Mouse (Mus musculus) liver, postnatal 0 days (tissue): ENCODE measurements around the gene Git2. TPM values are rescaled to one million over a fixed set of nuclear protein-coding genes. Genes with fewer than 3 reads are reported as not detected.

ENCODE experiments used
- ATAC-seq: fragments of 200-750 bp; cut with Nextera tagmentation; 2 replicates; pipeline ENCODE4 v1.8.0; 2017; ENCODE audit warnings: mild to moderate bottlenecking, moderate library complexity
- DNase-seq: peaks from one replicate; pipeline ENCODE4 v3.0.0-alpha.2; 2016
- H3K27ac ChIP-seq: fragments of 300-500 bp; sonication (generic); 2 replicates; pipeline ENCODE4 v1.5.1; 2014; ENCODE audit warnings: antibody characterized with exemption, moderate library complexity, mild to moderate bottlenecking, low read depth
- H3K27me3 ChIP-seq: fragments of 300-500 bp; sonication (generic); 2 replicates; pipeline ENCODE4 v1.6.1; 2014; ENCODE audit warnings: low read length, control low read depth, mixed read lengths; ENCODE audit not compliant: insufficient read depth
- H3K36me3 ChIP-seq: fragments of 300-500 bp; sonication (generic); replicated peaks from 2 replicates; pipeline ENCODE4 v1.6.1; 2014; ENCODE audit warnings: mild to moderate bottlenecking, control low read depth, low read length, moderate library complexity, mixed read lengths; ENCODE audit not compliant: insufficient read depth
- H3K4me1 ChIP-seq: fragments of 300-500 bp; sonication (generic); 2 replicates; pipeline ENCODE4 v1.6.1; 2014; ENCODE audit warnings: antibody characterized with exemption, mild to moderate bottlenecking, control low read depth; ENCODE audit not compliant: insufficient read depth
- H3K4me2 ChIP-seq: fragments of 300-500 bp; sonication (generic); 2 replicates; pipeline ENCODE4 v1.6.1; 2014; ENCODE audit warnings: low read depth, mild to moderate bottlenecking, low read length, moderate library complexity, mixed read lengths
- H3K4me3 ChIP-seq: fragments of 300-500 bp; sonication (generic); 2 replicates; pipeline ENCODE4 v1.5.1; 2014; ENCODE audit warnings: low read depth, low read length
- H3K9ac ChIP-seq: fragments of 300-500 bp; sonication (generic); replicated peaks from 2 replicates; pipeline ENCODE4 v1.6.1; 2014; ENCODE audit warnings: mild to moderate bottlenecking, moderate library complexity
- H3K9me3 ChIP-seq: fragments of 300-500 bp; sonication (generic); 2 replicates; pipeline ENCODE4 v1.6.1; 2016; ENCODE audit warnings: mild to moderate bottlenecking, control low read depth, low read length, mixed read lengths
- CTCF ChIP-seq: sonication (generic); IDR thresholded peaks from 2 replicates; pipeline ENCODE4 v1.5.1; 2016; ENCODE audit warnings: antibody characterized with exemption, low read depth
- EP300 ChIP-seq: IDR thresholded peaks from 2 replicates; pipeline ENCODE4 v1.6.1; 2016; ENCODE audit warnings: antibody characterized with exemption, low read depth, mild to moderate bottlenecking
- WGBS: fragments of 180-500 bp; shearing (Covaris S2); extraction: QIAGEN DNeasy Blood & Tissue Kit; methylation state at CpG from one replicate; pipeline ENCODE4 v1.1.7; 2014; ENCODE audit not compliant: insufficient replicate concordance; 5-methylcytosine and 5-hydroxymethylcytosine counted together
- polyA plus RNA-seq: library from polyadenylated mRNA; unstranded; fragments of >200 nt; fragmentation: Nextera tagmentation; extraction: Ambion mirVana; gene quantifications from 2 replicates; pipeline ENCODE4 v1.2.1, GENCODE M21; 2015

The Git2 gene
- polyA plus RNA-seq, 1 experiment from 2014 or later = 11.1 TPM

DNA sequence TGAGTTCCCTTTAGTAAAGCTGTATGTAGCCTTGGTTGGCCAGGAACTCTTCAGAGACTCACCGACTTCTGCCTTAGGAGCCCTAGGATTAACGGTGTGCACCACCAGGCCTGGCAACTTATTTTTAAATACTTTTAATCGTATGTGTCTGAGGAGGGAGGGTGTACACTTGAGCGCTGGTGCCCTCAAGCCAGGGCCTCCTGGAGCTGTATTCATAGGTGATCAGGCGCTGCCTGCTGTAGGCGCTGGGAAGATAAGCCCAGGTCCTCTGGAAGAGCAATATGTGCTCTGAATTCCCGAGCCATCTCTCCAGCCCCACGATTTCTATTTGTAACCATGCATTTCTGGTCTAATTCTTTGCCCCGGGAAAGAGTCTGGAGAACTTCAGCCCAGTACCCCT is 31.7 kb upstream of the Git2 start:
- Histone ChIP-seq H3K9me3 (no peaks in the 10 kb centered on the region), H3K27me3 (no peaks in the 10 kb centered on the region), H3K27ac (peak overlapping the region; percentile 82), H3K9ac (peak overlapping the region; percentile 22; the same call in 1 of the 2 replicates), H3K4me1 (peaks cover 16% of the 10 kb centered on the region), H3K4me3 (no peak overlapping the region), H3K4me2 (peak overlapping the region; percentile 41), H3K36me3 (peaks cover 41% of the 10 kb centered on the region)
- ATAC-seq (peak; percentile 52), DNase-seq (no peak)
- WGBS = 35% methylated on average over 9 of the region's 9 CpGs
- TF ChIP-seq EP300 = no peak
- TF ChIP-seq CTCF = no peak

DNA sequence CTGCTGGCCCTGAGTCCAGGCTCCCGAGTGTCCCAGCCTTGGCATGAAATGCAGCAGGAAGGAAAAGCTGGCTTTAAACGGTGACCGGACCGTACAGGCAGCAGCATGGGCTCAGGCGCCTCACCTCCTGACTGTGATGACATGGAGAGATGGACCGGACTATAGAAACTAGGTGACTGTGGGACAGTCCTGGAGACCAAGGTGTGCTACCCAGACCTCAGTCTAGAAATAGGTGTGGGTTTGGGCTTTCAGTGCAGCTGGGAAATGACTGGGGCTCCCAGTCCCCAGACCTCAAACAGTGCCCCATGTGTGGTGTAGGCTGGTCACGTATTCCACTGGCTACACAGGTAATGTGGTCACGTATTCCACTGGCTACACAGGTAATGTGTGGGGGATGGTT is 31.3 kb upstream of the Git2 start:
- peak overlapping the region; percentile 41 for H3K4me2 ChIP-seq
- no peak for ATAC-seq

DNA sequence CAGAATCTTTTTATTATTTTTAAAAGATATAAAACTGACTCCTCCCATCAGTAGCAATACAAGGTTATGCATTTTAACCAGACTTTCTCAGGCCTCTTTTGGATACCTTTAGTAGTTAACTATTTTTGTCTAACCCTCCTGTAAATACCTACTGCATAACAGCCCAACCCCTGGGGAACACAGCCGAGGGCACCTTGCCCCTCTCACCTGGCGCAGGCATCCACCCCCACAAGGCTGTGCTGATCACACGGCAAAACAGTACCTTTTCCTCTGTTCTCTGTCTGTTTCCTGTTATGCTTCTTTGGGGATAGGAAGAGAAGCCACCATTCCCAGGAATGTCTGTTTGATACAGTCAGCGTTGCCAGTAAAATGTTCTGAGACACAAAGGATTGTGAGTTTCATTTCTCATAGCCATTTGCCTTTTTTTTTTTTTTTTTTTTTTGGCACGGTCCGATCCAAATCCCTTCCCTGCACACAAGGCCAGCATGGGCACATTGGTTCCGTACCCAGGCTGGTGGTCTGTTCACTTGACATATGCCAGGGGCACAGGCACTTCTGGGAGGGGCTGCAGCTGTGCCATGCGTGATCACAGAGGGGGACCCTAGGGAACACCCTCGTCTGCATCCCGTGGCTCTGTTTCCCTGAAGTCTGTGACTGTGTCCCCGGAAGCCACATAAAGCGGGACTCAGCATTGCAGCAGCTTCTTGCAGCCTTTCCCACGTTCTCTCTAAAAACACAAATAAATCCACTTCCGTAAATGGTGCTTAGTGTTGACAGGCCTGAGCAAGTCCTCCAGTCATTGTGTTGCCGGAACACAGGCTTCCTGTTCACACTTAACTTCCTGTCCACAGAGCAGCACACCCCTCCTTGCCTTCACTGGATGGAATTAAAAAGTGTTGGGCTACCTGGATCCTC is 30.4 kb upstream of the Git2 start:
- TF ChIP-seq EP300 = no peak
- Histone ChIP-seq H3K9ac (no peak overlapping the region; the same call in 1 of the 2 replicates), H3K4me3 (no peak overlapping the region), H3K9me3 (no peaks in the 10 kb centered on the region), H3K36me3 (peaks cover 48% of the 10 kb centered on the region), H3K27ac (peak overlapping the region; percentile 82), H3K27me3 (no peaks in the 10 kb centered on the region), H3K4me1 (peaks cover 16% of the 10 kb centered on the region), H3K4me2 (peak overlapping the region; percentile 41)
- ATAC-seq = peak; percentile 40
- WGBS = 41% methylated on average over 15 of the region's 15 CpGs
- DNase-seq = no peak

More for the DNA sequence above, 31.3 kb upstream of the Git2 start:
- DNase-seq = no peak
- Histone ChIP-seq H3K36me3 (peaks cover 45% of the 10 kb centered on the region), H3K4me1 (peaks cover 16% of the 10 kb centered on the region), H3K9me3 (no peaks in the 10 kb centered on the region), H3K27me3 (no peaks in the 10 kb centered on the region), H3K4me3 (peak overlapping the region; percentile 17; the same call in 1 of the 2 replicates), H3K27ac (peak overlapping the region; percentile 82), H3K9ac (peak overlapping the region; percentile 22; the same call in 1 of the 2 replicates)
- WGBS = 51% methylated on average over 8 of the region's 8 CpGs
- TF ChIP-seq CTCF (no peak), EP300 (no peak)

DNA sequence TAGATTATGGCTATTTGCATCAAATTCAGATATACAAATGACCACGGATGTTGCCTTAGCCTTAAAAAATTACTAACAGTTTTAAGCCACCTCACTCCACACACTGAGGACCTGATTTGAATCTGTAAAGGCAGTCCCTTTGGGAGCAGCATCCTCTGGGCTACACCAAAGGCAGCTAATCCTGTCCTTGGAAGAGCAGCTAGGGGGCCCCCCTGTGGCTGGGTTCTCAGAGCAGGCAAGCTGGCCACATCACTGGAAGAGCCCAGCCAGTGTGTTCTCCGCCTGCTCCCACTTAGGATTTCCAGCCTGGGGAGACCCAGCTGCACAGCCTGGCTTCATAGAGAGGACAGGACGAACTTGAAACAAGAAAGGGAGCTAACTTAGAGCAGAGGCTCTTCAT is 29.6 kb upstream of the Git2 start:
- peak; percentile 62 for TF ChIP-seq CTCF
- no peak for TF ChIP-seq EP300
- peak overlapping the region; percentile 44; the same call in 1 of the 2 replicates for H3K27ac ChIP-seq
- ATAC-seq = no peak
- DNase-seq = peak; percentile 50
- WGBS = 63% methylated on average over 3 of the region's 3 CpGs
- H3K4me1 ChIP-seq = peaks cover 16% of the 10 kb centered on the region
- H3K36me3 ChIP-seq = peaks cover 52% of the 10 kb centered on the region
- no peaks in the 10 kb centered on the region for H3K27me3 ChIP-seq
- no peak overlapping the region for H3K4me3 ChIP-seq
- no peak overlapping the region for H3K4me2 ChIP-seq
- H3K9ac ChIP-seq = no peak overlapping the region
- no peaks in the 10 kb centered on the region for H3K9me3 ChIP-seq

DNA sequence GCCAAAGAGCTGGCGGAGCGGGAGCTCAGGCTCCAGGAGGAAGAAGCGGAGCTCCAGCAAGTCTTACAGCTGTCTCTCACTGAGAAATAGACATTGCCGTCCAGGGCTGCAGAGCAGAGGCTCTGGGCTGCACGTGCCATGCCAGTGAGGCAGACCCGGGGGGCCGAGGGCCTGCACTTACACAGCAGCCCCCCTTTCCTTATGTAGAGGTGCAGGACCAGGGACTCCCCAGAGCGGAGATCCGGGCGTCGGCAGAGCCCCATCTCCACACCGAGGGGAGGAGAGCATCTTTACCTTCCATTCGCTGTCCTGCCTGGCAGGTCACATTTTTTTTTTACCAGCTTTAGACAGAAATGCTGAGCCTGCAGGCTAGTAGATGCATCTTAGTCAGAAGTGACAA is 29.0 kb upstream of the Git2 start:
- WGBS = 89% methylated on average over 13 of the region's 13 CpGs
- peaks cover 16% of the 10 kb centered on the region for H3K4me1 ChIP-seq
- H3K36me3 ChIP-seq = peaks cover 56% of the 10 kb centered on the region
- no peak for ATAC-seq
- no peak overlapping the region for H3K4me3 ChIP-seq
- no peak overlapping the region for H3K9ac ChIP-seq
- TF ChIP-seq EP300 = no peak
- TF ChIP-seq CTCF = no peak
- no peak for DNase-seq
- no peak overlapping the region for H3K4me2 ChIP-seq
- H3K27ac ChIP-seq = no peak overlapping the region
- no peaks in the 10 kb centered on the region for H3K9me3 ChIP-seq
- no peaks in the 10 kb centered on the region for H3K27me3 ChIP-seq

DNA sequence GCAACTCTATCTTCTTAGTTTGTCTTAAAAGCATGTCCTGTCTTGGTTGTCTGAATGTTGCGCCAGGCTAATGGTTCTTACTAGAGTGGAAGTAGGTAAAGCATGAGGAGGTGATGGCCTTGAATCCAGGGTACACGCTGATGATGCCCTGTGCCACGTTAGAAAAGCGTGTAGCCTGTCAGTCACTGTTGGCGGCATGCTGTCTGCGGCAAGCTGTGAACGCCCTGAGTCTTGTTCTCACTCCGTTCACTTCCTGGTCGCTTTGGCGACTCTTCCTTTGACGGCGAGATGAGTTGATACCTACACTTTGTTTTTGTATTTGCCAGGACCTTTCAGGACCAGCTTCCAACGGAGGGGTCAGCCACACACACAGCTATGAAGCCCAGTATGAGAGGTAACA is 27.9 kb upstream of the Git2 start:
- no peak overlapping the region for H3K27ac ChIP-seq
- H3K27me3 ChIP-seq = no peaks in the 10 kb centered on the region
- H3K9ac ChIP-seq = no peak overlapping the region
- H3K4me1 ChIP-seq = peaks cover 16% of the 10 kb centered on the region
- no peak overlapping the region for H3K4me2 ChIP-seq
- peaks cover 65% of the 10 kb centered on the region for H3K36me3 ChIP-seq
- 87% methylated on average over 13 of the region's 13 CpGs for WGBS
- H3K9me3 ChIP-seq = no peaks in the 10 kb centered on the region
- no peak for ATAC-seq
- TF ChIP-seq EP300 = no peak
- no peak for TF ChIP-seq CTCF
- DNase-seq = no peak
- H3K4me3 ChIP-seq = no peak overlapping the region
